Mouse (Mus musculus) subcutaneous adipose tissue, adult 2 months (tissue): Measurements from ENCODE around the gene Olfr619. TPM values are rescaled to one million over a fixed set of nuclear protein-coding genes. Genes with fewer than 3 reads are reported as not detected.

Experiments used
- polyA plus RNA-seq: library from polyadenylated mRNA; depleted of rRNA; stranded (reverse); fragments of >200 nt; gene quantifications from 2 replicates; pipeline ENCODE4 v1.2.3, GENCODE M21; 2012; ENCODE audit warnings: low replicate concordance; rRNA removed

The Olfr619 gene
- not detected in 2 replicates for polyA plus RNA-seq

DNA sequence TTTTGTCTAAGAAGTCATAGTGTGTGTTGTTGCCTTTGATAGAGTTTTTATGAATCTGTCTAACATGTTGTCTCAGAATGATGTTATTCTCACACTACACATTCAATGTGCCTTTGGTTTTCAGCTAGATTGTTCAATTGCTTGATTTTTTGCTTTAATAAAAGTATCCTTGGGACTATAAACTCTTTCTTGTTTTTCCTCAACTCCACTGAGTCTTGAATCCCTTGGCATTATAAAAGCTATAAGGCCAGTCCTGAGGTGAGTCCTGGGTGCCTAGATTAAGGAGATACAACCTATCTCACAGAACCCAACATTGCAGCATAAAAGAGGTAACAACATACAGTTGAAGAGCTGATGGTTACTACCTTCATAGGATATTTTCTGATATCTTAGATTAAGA is at the start of gene Olfr619:
Gene Olfr619, plus strand, starts transcription at position 301 of the 400 bp plus-strand sequence.

DNA sequence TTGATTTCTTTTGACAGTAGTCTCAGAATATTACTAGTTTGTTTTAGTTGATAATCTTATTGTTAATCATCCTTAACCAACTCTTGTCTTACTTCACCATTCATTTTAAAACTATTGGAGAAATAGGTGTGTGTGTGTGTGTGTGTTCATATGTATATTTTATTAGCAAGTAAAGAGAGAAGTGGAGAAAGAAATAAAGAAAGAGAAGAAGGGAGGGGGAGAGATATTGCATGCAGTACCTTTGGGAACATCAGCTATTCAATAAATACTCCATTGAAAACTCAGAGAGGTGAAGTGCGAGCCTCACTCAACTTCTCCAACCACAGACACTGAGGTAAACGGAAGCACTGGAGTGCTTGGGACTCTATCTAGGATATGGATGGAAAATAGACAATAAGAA is 44.6 kb upstream of the Olfr619 start, which contains the start of gene Olfr615:
Gene Olfr615, plus strand, starts transcription at position 301 of the 400 bp plus-strand sequence.

DNA sequence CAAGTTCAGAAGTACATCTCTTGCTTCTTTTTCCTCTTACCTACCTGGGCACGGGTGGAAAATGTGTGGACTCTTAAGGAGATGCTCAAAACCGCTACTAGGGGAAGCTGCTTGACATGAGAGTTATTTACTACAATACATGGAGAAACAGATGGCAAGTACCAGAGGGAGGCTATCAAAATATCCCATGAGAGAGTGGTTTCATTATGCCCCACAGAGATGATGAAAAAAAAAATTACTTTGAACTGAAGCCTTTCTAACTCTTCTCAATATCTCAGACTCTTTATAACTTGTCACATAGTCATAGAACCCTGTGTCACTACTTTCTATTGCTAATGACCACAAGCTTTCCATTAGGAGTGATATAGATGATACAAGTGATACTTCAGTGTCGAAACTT is 31.3 kb upstream of the Olfr619 start, which contains the start of gene Olfr616:
Gene Olfr616, minus strand, starts transcription at position 101 of the 400 bp plus-strand sequence.

DNA sequence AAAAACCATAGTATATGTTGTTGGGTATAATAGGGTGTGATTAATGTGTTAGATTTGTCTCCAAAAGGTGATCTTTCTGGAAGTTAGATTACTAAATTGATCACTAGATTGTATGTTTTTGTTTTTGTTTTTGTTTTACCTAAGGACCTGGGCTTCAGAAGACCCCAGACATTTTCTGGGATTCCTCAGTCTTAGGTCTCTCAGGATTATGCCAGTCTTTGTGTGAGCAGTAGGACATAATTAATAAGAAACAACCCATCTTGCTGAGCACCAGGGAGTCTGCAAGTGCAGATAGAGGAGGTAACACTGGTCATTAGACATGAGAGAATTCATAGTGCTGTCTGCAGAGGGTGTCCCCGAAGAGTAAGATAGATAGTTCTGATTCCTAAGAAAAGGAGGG is 27.6 kb upstream of the Olfr619 start, which contains the start of gene Olfr617:
Gene Olfr617, plus strand, starts transcription at position 301 of the 400 bp plus-strand sequence.

DNA sequence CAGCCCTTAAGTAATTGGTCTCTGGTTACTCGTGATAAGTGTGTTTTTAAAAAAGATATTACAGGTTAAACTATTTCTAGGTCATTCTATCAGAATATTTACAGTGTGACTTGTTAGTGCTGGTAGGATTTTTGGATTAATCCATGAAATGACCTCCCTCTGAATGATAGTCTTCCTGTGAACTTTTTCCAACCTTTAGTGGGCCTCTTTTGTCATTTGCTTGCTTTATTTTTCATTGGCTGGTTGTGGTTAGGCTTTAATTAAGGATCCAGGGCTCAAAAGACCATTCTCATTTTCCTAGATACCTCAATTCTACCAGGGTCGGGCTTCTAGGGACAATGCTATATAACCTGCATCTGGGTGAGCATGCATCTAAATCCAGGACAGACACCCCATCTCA is 10.6 kb upstream of the Olfr619 start, which contains the start of gene Olfr618:
Gene Olfr618, plus strand, starts transcription at position 301 of the 400 bp plus-strand sequence.

GRCm38 (mm10) chr7:103612434-103612833 is 12.1 kb downstream of the Olfr619 start, which contains the start of gene Olfr620:
TSS of gene Olfr620 (minus strand) at chr7:103612534.

GRCm38 (mm10) chr7:103642602-103643001 is 42.2 kb downstream of the Olfr619 start, which contains the start of gene Olfr622:
TSS of gene Olfr622 (minus strand) at chr7:103642702.

Other genes with a start within 250 kb of the Olfr619 start
- not detected in 2 replicates for gene Olfr601, start 237.9 kb upstream of the Olfr619 start, polyA plus RNA-seq
- not detected in 2 replicates for gene Olfr603, start 214.4 kb upstream of the Olfr619 start, polyA plus RNA-seq
- gene Usp17lc, start 185.5 kb upstream of the Olfr619 start, polyA plus RNA-seq: not detected in 2 replicates
- not detected in 2 replicates for gene Olfr605, start 155.1 kb upstream of the Olfr619 start, polyA plus RNA-seq
- gene Olfr606, start 151.5 kb upstream of the Olfr619 start, polyA plus RNA-seq: not detected in 2 replicates
- gene Olfr607, start 136.4 kb upstream of the Olfr619 start, polyA plus RNA-seq: not detected in 2 replicates
- not detected in 2 replicates for gene Olfr608, start 130.7 kb upstream of the Olfr619 start, polyA plus RNA-seq
- not detected in 2 replicates for gene Olfr609, start 102.5 kb upstream of the Olfr619 start, polyA plus RNA-seq
- not detected in 2 replicates for gene Olfr610, start 88.5 kb upstream of the Olfr619 start, polyA plus RNA-seq
- gene Olfr611, start 79.7 kb upstream of the Olfr619 start, polyA plus RNA-seq: not detected in 2 replicates
- gene Olfr612, start 57.9 kb upstream of the Olfr619 start, polyA plus RNA-seq: not detected in 2 replicates
- gene Olfr613, start 52.5 kb upstream of the Olfr619 start, polyA plus RNA-seq: not detected in 2 replicates
- not detected in 2 replicates for gene Olfr615, start 44.5 kb upstream of the Olfr619 start, polyA plus RNA-seq
- not detected in 2 replicates for gene Olfr616, start 31.4 kb upstream of the Olfr619 start, polyA plus RNA-seq
- gene Olfr617, start 27.5 kb upstream of the Olfr619 start, polyA plus RNA-seq: not detected in 2 replicates
- gene Olfr618, start 10.5 kb upstream of the Olfr619 start, polyA plus RNA-seq: not detected in 2 replicates
- gene Olfr620, start 12.0 kb downstream of the Olfr619 start, polyA plus RNA-seq: not detected in 2 replicates
- not detected in 2 replicates for gene Olfr622, start 42.1 kb downstream of the Olfr619 start, polyA plus RNA-seq
- not detected in 2 replicates for gene Olfr623, start 63.1 kb downstream of the Olfr619 start, polyA plus RNA-seq
- gene Olfr624, start 70.6 kb downstream of the Olfr619 start, polyA plus RNA-seq: not detected in 2 replicates
- gene Olfr625-ps1, start 82.1 kb downstream of the Olfr619 start, polyA plus RNA-seq: not detected in 2 replicates
- gene Olfr243, start 114.1 kb downstream of the Olfr619 start, polyA plus RNA-seq: not detected in 2 replicates
- gene Olfr628, start 129.8 kb downstream of the Olfr619 start, polyA plus RNA-seq: not detected in 2 replicates
- not detected in 2 replicates for gene Olfr629, start 144.4 kb downstream of the Olfr619 start, polyA plus RNA-seq
- gene Olfr630, start 156.8 kb downstream of the Olfr619 start, polyA plus RNA-seq: not detected in 2 replicates
- gene Olfr69, start 171.0 kb downstream of the Olfr619 start, polyA plus RNA-seq: not detected in 2 replicates
- not detected in 2 replicates for gene Olfr68, start 179.1 kb downstream of the Olfr619 start, polyA plus RNA-seq
- gene Olfr67, start 191.2 kb downstream of the Olfr619 start, polyA plus RNA-seq: not detected in 2 replicates
- gene Hbb-bt, start 213.4 kb downstream of the Olfr619 start, polyA plus RNA-seq: 130 and 168 TPM in 2 replicates
- 1,520 and 2,066 TPM in 2 replicates for gene Hbb-bs, start 227.5 kb downstream of the Olfr619 start, polyA plus RNA-seq
- gene Hbb-bh2, start 239.9 kb downstream of the Olfr619 start, polyA plus RNA-seq: not detected in 2 replicates
- not detected in 2 replicates for gene Hbb-bh1, start 242.6 kb downstream of the Olfr619 start, polyA plus RNA-seq